Mouse (Mus musculus) MEL (cell line): ENCODE measurements around the gene Cypt1. TPM values are rescaled to one million over a fixed set of nuclear protein-coding genes. Genes with fewer than 3 reads are reported as not detected.

ENCODE experiments used
- DNase-seq: peaks from one replicate; pipeline ENCODE4 v3.0.0; 2011; ENCODE audit warnings: low read depth, low spot score
- H3K27ac ChIP-seq: 2 replicates; pipeline ENCODE4 v1.5.1; 2012; ENCODE audit warnings: low read depth, mild to moderate bottlenecking, control low read depth, low read length, moderate library complexity; ENCODE audit not compliant: control insufficient read depth
- H3K27me3 ChIP-seq, 2 experiments: fragments of 150-350 bp in 1 of 2; sonication (generic) in 1 of 2; 2 replicates each; pipeline ENCODE4 v1.6.1; 2012; ENCODE audit warnings: low read length in 2 of 2, mild to moderate bottlenecking in 2 of 2, improper control_type of control experiment in 1 of 2, moderate library complexity in 1 of 2; ENCODE audit not compliant: insufficient read depth in 2 of 2, control insufficient read depth in 1 of 2
- H3K36me3 ChIP-seq, 2 experiments: 2 replicates each; pipeline ENCODE4 v1.6.1; 2012 to 2014; ENCODE audit warnings: low read length in 2 of 2, improper control_type of control experiment in 1 of 2, inconsistent platforms in 1 of 2, mild to moderate bottlenecking in 1 of 2; ENCODE audit not compliant: insufficient read depth in 2 of 2, control insufficient read depth in 1 of 2
- H3K4me1 ChIP-seq, 2 experiments: fragments of 150-350 bp in 1 of 2; sonication (generic) in 1 of 2; 2 replicates each; pipeline ENCODE4 v1.6.1; 2012; ENCODE audit warnings: low read length in 2 of 2, improper control_type of control experiment in 1 of 2, mild to moderate bottlenecking in 1 of 2; ENCODE audit not compliant: insufficient read depth in 2 of 2, control insufficient read depth in 1 of 2
- H3K4me3 ChIP-seq, 2 experiments: fragments of 150-350 bp in 1 of 2; sonication (generic) in 1 of 2; 2 replicates each; pipeline ENCODE4 v1.5.1; 2012; ENCODE audit warnings: low read depth in 2 of 2, low read length in 2 of 2, mild to moderate bottlenecking in 2 of 2, moderate library complexity in 2 of 2, control low read depth in 1 of 2, improper control_type of control experiment in 1 of 2; ENCODE audit not compliant: control insufficient read depth in 1 of 2, insufficient read depth in 1 of 2
- H3K79me2 ChIP-seq: 2 replicates; pipeline ENCODE4 v1.6.1; 2012; ENCODE audit warnings: mild to moderate bottlenecking, low read length, moderate library complexity; ENCODE audit not compliant: control insufficient read depth, poor library complexity, insufficient read depth
- H3K9ac ChIP-seq: 2 replicates; pipeline ENCODE4 v1.6.1; 2012; ENCODE audit warnings: low read depth, mild to moderate bottlenecking, control low read depth, low read length, moderate library complexity; ENCODE audit not compliant: control insufficient read depth, poor library complexity, severe bottlenecking
- H3K9me3 ChIP-seq: fragments of 150-350 bp; sonication (generic); replicated peaks from 2 replicates; pipeline ENCODE4 v1.6.1; 2012; ENCODE audit warnings: mild to moderate bottlenecking, low read length, improper control_type of control experiment, moderate library complexity; ENCODE audit not compliant: insufficient read depth
- CHD2 ChIP-seq: IDR thresholded peaks from 2 replicates; pipeline ENCODE4 v1.6.1; 2011; ENCODE audit warnings: low read length, improper control_type of control experiment
- ELF1 ChIP-seq: IDR thresholded peaks from 2 replicates; pipeline ENCODE4 v1.6.1; 2014; ENCODE audit warnings: low read depth, mild to moderate bottlenecking, inconsistent platforms, low read length, improper control_type of control experiment, moderate library complexity
- EP300 ChIP-seq, 2 experiments: IDR thresholded peaks; 2 replicates each; pipeline ENCODE4 v1.6.1; 2011; ENCODE audit warnings: improper control_type of control experiment in 2 of 2, low read length in 2 of 2, low read depth in 1 of 2, mild to moderate bottlenecking in 1 of 2
- ETS1 ChIP-seq: IDR thresholded peaks from 2 replicates; pipeline ENCODE4 v1.6.1; 2012; ENCODE audit warnings: low read depth, mild to moderate bottlenecking, inconsistent platforms, low read length, improper control_type of control experiment, moderate library complexity
- GABPA ChIP-seq: IDR thresholded peaks from 2 replicates; pipeline ENCODE4 v1.6.1; 2012; ENCODE audit warnings: low read depth, mild to moderate bottlenecking, inconsistent platforms, low read length, improper control_type of control experiment, moderate library complexity
- HCFC1 ChIP-seq: IDR thresholded peaks from 2 replicates; pipeline ENCODE4 v1.6.1; 2012; ENCODE audit warnings: low read depth, mild to moderate bottlenecking, inconsistent platforms, low read length, improper control_type of control experiment, moderate library complexity
- KAT2A ChIP-seq: conservative IDR thresholded peaks from 2 replicates; pipeline ENCODE4 v1.6.1; 2012; ENCODE audit warnings: low read depth, low read length, improper control_type of control experiment, inconsistent platforms
- MAFK ChIP-seq: IDR thresholded peaks from 2 replicates; pipeline ENCODE4 v1.6.1; 2011; ENCODE audit warnings: low read depth, mild to moderate bottlenecking, low read length, improper control_type of control experiment, borderline replicate concordance
- MEF2A ChIP-seq: IDR thresholded peaks from 2 replicates; pipeline ENCODE4 v1.6.1; 2014; ENCODE audit warnings: low read depth, mild to moderate bottlenecking, inconsistent platforms, low read length, improper control_type of control experiment; ENCODE audit not compliant: poor library complexity, insufficient replicate concordance, severe bottlenecking; ENCODE audit errors: extremely low read depth
- MYC ChIP-seq: IDR thresholded peaks from 2 replicates; pipeline ENCODE4 v1.6.1; 2011; ENCODE audit warnings: low read depth, mild to moderate bottlenecking, low read length, improper control_type of control experiment, moderate library complexity
- NRF1 ChIP-seq: IDR thresholded peaks from 2 replicates; pipeline ENCODE4 v1.6.1; 2014; ENCODE audit warnings: low read depth, mild to moderate bottlenecking, inconsistent platforms, low read length, improper control_type of control experiment, moderate library complexity; ENCODE audit not compliant: poor library complexity, insufficient read depth, severe bottlenecking
- RAD21 ChIP-seq: IDR thresholded peaks from 2 replicates; pipeline ENCODE4 v1.6.1; 2011; ENCODE audit warnings: mild to moderate bottlenecking, low read depth, low read length, improper control_type of control experiment
- RCOR1 ChIP-seq: IDR thresholded peaks from 2 replicates; pipeline ENCODE4 v1.6.1; 2012; ENCODE audit warnings: low read depth, mild to moderate bottlenecking, inconsistent platforms, low read length, improper control_type of control experiment
- SIN3A ChIP-seq: IDR thresholded peaks from 2 replicates; pipeline ENCODE4 v1.6.1; 2012; ENCODE audit warnings: low read length, improper control_type of control experiment, inconsistent platforms
- SMC3 ChIP-seq: IDR thresholded peaks from 2 replicates; pipeline ENCODE4 v1.6.1; 2011; ENCODE audit warnings: low read depth, low read length, improper control_type of control experiment
- TBP ChIP-seq: IDR thresholded peaks from 2 replicates; pipeline ENCODE4 v1.8.0; 2011; ENCODE audit warnings: low read depth, low read length, improper control_type of control experiment
- TCF12 ChIP-seq: IDR thresholded peaks from 2 replicates; pipeline ENCODE4 v1.6.1; 2014; ENCODE audit warnings: low read depth, mild to moderate bottlenecking, inconsistent platforms, low read length, improper control_type of control experiment, moderate library complexity
- UBTF ChIP-seq: IDR thresholded peaks from 2 replicates; pipeline ENCODE4 v1.6.1; 2012; ENCODE audit warnings: low read depth, mild to moderate bottlenecking, inconsistent platforms, low read length, improper control_type of control experiment, moderate library complexity, borderline replicate concordance; ENCODE audit not compliant: insufficient read depth
- USF2 ChIP-seq, 2 experiments: IDR thresholded peaks; 2 replicates each; pipeline ENCODE4 v1.6.1; 2011 to 2012; ENCODE audit warnings: improper control_type of control experiment in 2 of 2, low read length in 2 of 2, borderline replicate concordance in 1 of 2, inconsistent platforms in 1 of 2, low read depth in 1 of 2, mild to moderate bottlenecking in 1 of 2; ENCODE audit not compliant: insufficient read depth in 1 of 2
- ZC3H11A ChIP-seq: IDR thresholded peaks from 2 replicates; pipeline ENCODE4 v1.6.1; 2012; ENCODE audit warnings: low read depth, mild to moderate bottlenecking, inconsistent platforms, low read length, improper control_type of control experiment
- ZKSCAN1 ChIP-seq: IDR thresholded peaks from 2 replicates; pipeline ENCODE4 v1.6.1; 2012; ENCODE audit warnings: low read depth, mild to moderate bottlenecking, inconsistent platforms, low read length, improper control_type of control experiment, moderate library complexity
- ZNF384 ChIP-seq: IDR thresholded peaks from 2 replicates; pipeline ENCODE4 v1.6.1; 2012; ENCODE audit warnings: low read depth, mild to moderate bottlenecking, inconsistent platforms, low read length, improper control_type of control experiment
- polyA plus RNA-seq, 2 experiments: library from polyadenylated mRNA; stranded (reverse) in 1 of 2; unstranded in 1 of 2; fragments of >175 nt in 1 of 2; fragments of >200 nt in 1 of 2; gene quantifications; 2 replicates each; pipeline versions ENCODE4 v1.2.1 to v1.2.4; 2012; ENCODE audit warnings: low replicate concordance in 2 of 2, low read depth in 1 of 2; ENCODE audit not compliant: insufficient read length in 2 of 2, insufficient read depth in 1 of 2, missing spikeins in 1 of 2
- total RNA-seq: library from RNA; depleted of rRNA; stranded (reverse); fragments of 300-350 nt; gene quantifications from 2 replicates; pipeline ENCODE4 v1.2.3, GENCODE M21; 2012; rRNA removed

Cypt1 gene
- total RNA-seq, result not detected in 2 replicates
- not detected for polyA plus RNA-seq

- Histone ChIP-seq H3K9ac (no peak within 1 kb of the TSS), H3K4me3 (no peak within 1 kb of the TSS), H3K9me3 (no peaks in the 10 kb centered on the region), H3K27me3 (no peaks in the 10 kb centered on the region), H3K79me2 (no peaks in the 10 kb centered on the region), H3K27ac (no peak within 1 kb of the TSS), H3K36me3 (no peaks in the 10 kb centered on the region), H3K4me1 (no peaks in the 10 kb centered on the region)
- no peak for DNase-seq
- TF ChIP-seq TBP (no peak), EP300 (IDR thresholded peaks at IDR 0.05; ENCODE audit: low read depth in 1 of 2, low read length in 2 of 2) (no peak), KAT2A (no peak), ZKSCAN1 (no peak), SIN3A (no peak), ELF1 (no peak), MAFK (no peak), CHD2 (no peak), MEF2A (no peak), NRF1 (no peak)
These were observed at the start of gene Cypt1 for GRCm38 (mm10) chrX:16522569-16522968. TSS of gene Cypt1 (plus strand) at chrX:16522869.

GRCm38 (mm10) chrX:16546806-16547205 is 24.1 kb downstream of the Cypt1 start:
- no peak overlapping the region for H3K4me3 ChIP-seq
- DNase-seq, result no peak

More at GRCm38 (mm10) chrX:16546806-16547205, 24.1 kb downstream of the Cypt1 start:
- Histone ChIP-seq H3K36me3 (no peaks in the 10 kb centered on the region), H3K9me3 (no peaks in the 10 kb centered on the region), H3K9ac (no peak overlapping the region), H3K79me2 (no peaks in the 10 kb centered on the region), H3K4me1 (no peaks in the 10 kb centered on the region), H3K27ac (no peak overlapping the region), H3K27me3 (no peaks in the 10 kb centered on the region)
- no peak for TF ChIP-seq SMC3
- no peak for TF ChIP-seq RCOR1
- no peak for TF ChIP-seq MAFK
- no peak for TF ChIP-seq RAD21
- no peak for TF ChIP-seq ZNF384
- no peak for TF ChIP-seq UBTF
- no peak for TF ChIP-seq GABPA
- no peak for TF ChIP-seq CHD2
- TF ChIP-seq ETS1, result no peak
- no peak for TF ChIP-seq USF2 (IDR thresholded peaks at IDR 0.05; ENCODE audit: borderline replicate concordance in 1 of 2, insufficient read depth in 1 of 2, low read depth in 1 of 2, low read length in 2 of 2)
- no peak for TF ChIP-seq ZC3H11A
- no peak for TF ChIP-seq HCFC1
- no peak for TF ChIP-seq MYC
- TF ChIP-seq SIN3A, result no peak
- TF ChIP-seq TCF12, result no peak
